Mouse (Mus musculus) ovary, postnatal 10 days (tissue): ENCODE data around the gene Vmn2r83.
"Not testable (repeated sequence)": the region's sequence is repeated elsewhere in the genome, so short reads cannot be mapped to it uniquely, and the experiment has no call there.

ENCODE experiments used
- DNase-seq: peaks from one replicate; pipeline ENCODE4 v3.0.0; 2022; ENCODE audit warnings: low spot score

Vmn2r83 gene

GRCm38 (mm10) chr10:79468431-79468830 lies at the start of gene Vmn2r83:
TSS of gene Vmn2r83 (plus strand) at chr10:79468731.
- DNase-seq: no peak

GRCm38 (mm10) chr10:79435141-79435820 lies 33.2 kb upstream of the Vmn2r83 start:
- DNase-seq: not testable (repeated sequence)

- DNase-seq: no peak
These were observed 27.4 kb downstream of the Vmn2r83 start for GRCm38 (mm10) chr10:79495886-79496285.

DNA sequence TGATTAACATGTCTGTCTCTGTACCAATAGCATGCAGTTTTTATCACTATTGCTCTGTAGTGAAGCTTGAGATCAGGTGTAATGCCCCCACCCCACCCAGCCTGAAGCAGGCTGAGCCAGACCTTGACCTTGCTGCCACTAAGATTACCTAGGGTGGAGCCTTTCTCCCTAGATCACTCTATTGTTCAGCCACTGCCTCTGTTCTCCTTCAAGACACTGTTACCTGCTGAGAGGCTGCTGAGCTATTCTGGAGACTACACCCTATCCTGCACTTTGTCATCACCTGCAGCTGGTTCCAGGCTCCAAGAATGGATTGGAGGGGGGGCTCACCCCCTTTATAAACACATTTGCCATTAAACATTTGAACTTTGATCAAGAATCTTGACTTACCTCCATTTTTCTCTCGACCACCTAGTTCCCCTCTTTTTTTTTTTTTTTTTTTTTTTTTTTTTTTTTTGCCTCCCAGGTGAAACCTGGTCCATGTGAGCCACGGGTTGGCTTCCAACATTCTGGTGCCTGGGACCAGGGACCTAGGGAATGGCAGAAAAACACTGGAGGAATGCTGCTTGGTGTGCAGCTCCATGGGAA lies 28.3 kb downstream of the Vmn2r83 start:
- DNase-seq: no peak

DNA sequence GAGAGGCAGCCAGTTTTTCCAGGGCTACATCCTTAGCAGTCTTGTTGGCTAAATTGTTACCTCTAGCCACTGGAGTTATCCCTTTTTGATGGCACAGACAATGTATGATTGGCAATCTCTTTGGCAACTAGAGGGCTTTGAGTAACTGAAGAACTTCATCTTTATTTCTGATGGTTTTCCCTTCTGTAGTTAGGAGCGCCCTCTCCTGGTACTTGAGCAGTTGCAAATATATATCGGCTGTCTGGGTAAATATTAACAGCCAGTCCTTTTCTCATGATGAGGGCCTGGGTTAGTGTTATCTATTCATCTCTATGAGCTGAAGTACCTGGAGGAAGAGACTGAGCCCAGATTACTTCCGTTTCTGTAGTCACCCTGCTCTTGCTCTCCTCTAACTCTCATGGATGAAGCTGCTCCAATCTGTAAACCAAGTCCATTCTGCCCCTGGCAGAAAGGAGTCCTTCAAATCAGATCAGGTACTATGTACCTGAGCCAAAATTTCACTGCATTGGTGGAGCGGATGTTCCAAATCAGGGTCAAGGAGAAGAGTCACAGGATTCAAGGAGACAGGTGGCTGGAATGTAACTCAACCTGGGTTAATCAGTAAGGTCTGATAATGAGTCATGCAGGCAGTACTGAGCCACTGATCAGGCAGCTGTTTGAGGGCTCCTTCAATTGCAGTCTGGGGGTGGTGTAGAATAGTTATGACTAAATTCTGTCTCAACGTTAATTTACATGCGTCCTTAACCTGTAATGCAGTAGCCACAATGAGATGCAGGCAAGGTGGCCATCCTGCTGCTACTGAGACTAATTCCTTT lies 34.5 kb downstream of the Vmn2r83 start:
- DNase-seq: no peak

- no peak for DNase-seq
These were observed 38.2 kb downstream of the Vmn2r83 start for GRCm38 (mm10) chr10:79506709-79507108.

GRCm38 (mm10) chr10:79524433-79524832 lies 55.9 kb downstream of the Vmn2r83 start:
- DNase-seq: no peak

GRCm38 (mm10) chr10:79525456-79526325 lies 57.2 kb downstream of the Vmn2r83 start:
- DNase-seq: no peak

- no peak for DNase-seq
These were observed 58.3 kb downstream of the Vmn2r83 start for GRCm38 (mm10) chr10:79526661-79527452.

- DNase-seq: no peak
These were observed 58.9 kb downstream of the Vmn2r83 start for GRCm38 (mm10) chr10:79527453-79527845.

DNA sequence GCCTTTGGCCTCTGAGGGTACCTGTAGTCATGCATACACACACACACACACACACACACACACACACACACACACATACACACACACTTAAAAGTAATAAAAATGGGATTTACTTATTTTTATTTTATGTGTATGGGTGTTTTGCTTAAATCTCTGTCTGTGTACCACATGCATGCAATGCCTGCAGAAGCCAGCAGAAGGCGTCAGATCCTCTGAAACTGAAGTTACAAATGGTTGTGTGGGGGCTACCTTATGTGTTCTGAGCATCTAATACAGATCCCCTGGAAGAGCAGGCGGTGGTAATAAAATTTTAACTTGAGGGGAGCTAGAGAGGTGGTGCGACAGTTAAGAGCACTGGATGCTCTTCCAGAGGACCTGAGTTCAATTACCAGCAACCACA lies 59.5 kb downstream of the Vmn2r83 start:
- DNase-seq: no peak

GRCm38 (mm10) chr10:79530241-79530640 lies 61.7 kb downstream of the Vmn2r83 start:
- DNase-seq: no peak

DNA sequence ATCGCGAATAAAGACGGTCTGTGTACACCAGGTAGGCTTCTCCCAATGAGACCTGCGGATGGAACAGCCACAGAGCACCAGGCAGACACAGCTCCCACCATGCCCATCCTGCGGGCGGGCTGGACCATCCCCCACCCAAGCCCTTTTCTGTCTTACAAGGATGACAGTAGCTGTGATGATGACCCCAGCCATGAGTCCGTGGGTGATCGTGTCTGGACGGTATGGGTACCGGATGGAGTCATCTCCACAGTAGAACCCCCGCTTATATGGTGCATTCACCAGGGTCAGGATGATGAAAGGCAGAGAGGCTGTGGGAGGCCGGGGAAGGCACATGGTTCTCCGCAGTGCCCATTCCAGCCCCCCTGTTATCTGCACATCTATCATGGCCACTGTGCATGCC lies 62.2 kb downstream of the Vmn2r83 start:
- DNase-seq: no peak

DNA sequence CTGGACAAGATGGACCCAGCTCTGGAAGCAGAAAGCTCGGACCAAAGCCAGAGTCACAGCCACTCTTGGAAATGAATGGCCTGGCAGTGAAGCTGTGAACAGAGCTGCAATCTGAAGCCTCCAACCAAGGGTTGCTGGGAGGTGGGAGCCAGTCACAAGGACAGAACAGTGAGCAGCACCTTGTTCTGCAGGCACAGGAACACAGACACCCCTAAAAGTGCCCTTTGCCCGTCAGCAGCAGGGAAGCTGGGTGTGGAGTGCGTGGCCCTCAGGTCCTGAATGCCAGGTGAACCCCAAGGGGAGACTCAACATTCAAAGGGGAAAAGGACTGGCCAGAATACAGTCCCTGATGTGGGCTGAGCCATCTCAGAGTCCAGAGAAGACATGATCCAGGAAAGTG lies 63.1 kb downstream of the Vmn2r83 start:
- no peak for DNase-seq

- DNase-seq: no peak
These were observed 64.1 kb downstream of the Vmn2r83 start for GRCm38 (mm10) chr10:79532678-79533077.

- DNase-seq: peak; percentile 26
These were observed 64.8 kb downstream of the Vmn2r83 start, which contains the start of gene Plpp2 for GRCm38 (mm10) chr10:79533126-79533911. TSS of gene Plpp2 (minus strand) at chr10:79533796.

DNA sequence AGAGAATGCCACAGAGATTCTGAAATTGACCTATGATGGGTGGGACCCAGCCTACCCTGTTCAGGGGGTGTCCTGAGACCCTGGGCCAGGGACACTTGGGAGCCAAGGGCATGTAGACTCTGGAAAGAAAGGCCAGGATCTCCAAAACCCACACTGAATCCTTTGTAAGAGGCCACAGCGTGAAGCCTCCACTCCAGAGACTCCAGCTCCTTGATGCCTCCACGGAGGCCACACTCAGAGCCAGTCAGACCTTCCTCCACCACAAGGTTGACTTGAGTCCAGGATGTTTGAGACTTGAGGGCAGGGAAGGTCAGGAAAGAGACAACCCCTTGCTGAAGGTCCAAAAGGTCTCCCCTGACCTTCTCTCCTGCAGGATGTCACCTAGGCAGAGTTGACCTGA lies 65.9 kb downstream of the Vmn2r83 start:
- DNase-seq: no peak

- DNase-seq: no peak
These were observed 66.9 kb downstream of the Vmn2r83 start for GRCm38 (mm10) chr10:79535431-79535830.

DNA sequence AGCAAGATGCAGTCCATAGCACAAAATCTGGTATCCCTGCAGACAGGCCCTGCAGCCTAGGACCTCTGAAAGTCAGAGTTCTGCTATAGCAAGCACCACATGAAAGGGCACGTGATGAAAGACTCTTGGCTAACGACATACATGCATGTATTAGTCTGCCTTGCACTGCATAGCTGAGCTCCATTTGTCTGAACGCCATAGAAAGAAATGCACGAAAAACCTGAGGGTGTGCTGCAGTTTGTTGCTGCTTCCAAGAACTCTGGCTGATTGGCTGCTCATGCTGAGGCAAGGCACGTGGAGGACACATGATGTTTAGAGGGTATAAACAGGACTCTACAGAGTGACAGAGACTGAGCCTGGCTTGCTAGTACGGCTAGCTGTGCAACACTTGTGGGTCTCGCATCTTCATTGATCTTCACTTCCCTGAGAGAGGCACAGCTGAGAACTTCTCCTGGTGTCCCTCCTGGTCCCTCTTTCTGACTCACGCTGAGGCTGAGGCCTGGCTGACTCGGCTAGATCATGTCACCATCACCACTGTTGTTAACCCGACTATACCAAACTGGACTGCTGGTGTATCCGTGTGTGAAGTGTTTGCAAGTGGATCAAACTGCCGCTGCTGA lies 68.0 kb downstream of the Vmn2r83 start:
- DNase-seq: no peak

DNA sequence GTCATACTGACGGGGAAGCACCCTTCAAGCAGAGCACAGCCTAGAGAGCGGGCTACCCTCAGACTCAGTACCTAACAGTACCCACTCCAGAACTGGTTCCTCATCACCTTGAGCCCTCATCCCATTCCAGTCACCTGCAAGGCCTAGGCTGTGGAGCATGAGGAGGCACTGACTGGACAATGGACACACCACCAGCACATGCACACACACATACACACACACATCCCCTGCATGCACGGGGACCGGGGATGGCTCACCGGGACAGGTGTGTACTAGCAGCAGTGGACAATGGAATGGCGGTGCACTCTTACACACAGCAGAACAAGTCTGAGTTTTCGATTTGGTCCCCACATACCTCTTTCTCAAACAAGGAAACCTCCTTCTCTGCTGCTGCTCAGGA lies 68.7 kb downstream of the Vmn2r83 start:
- DNase-seq: no peak
